Mouse (Mus musculus) limb, embryonic 14.5 days (tissue): ENCODE measurements around the gene Nme2. TPM values are rescaled to one million over a fixed set of nuclear protein-coding genes. Genes with fewer than 3 reads are reported as not detected.

Source experiments
- ATAC-seq: fragments of 200-750 bp; cut with Nextera tagmentation; 2 replicates; pipeline ENCODE4 v1.8.0; 2017; ENCODE audit warnings: low read depth, moderate number of reproducible peaks, moderate TSS enrichment; ENCODE audit not compliant: low FRiP score
- DNase-seq: peaks from one replicate; pipeline ENCODE4 v3.0.0-alpha.2; 2015; ENCODE audit warnings: low spot score
- H3K27ac ChIP-seq: fragments of 300-500 bp; sonication (generic); replicated peaks from 2 replicates; pipeline ENCODE4 v1.5.1; 2014; ENCODE audit warnings: low read depth, mild to moderate bottlenecking, low read length, moderate library complexity, mixed read lengths
- H3K27me3 ChIP-seq: fragments of 300-500 bp; sonication (generic); 2 replicates; pipeline ENCODE4 v1.6.1; 2014; ENCODE audit warnings: low read length, mixed read lengths; ENCODE audit not compliant: control insufficient read depth, insufficient read depth
- H3K36me3 ChIP-seq: fragments of 300-500 bp; sonication (generic); 2 replicates; pipeline ENCODE4 v1.6.1; 2014; ENCODE audit warnings: mild to moderate bottlenecking, low read length, moderate library complexity, mixed read lengths; ENCODE audit not compliant: control insufficient read depth, insufficient read depth
- H3K4me1 ChIP-seq: fragments of 300-500 bp; sonication (generic); 2 replicates; pipeline ENCODE4 v1.6.1; 2014; ENCODE audit warnings: antibody characterized with exemption, low read length, mixed read lengths; ENCODE audit not compliant: control insufficient read depth, insufficient read depth
- H3K4me2 ChIP-seq: fragments of 300-500 bp; sonication (generic); replicated peaks from 2 replicates; pipeline ENCODE4 v1.6.1; 2014; ENCODE audit warnings: low read depth, mild to moderate bottlenecking, low read length, moderate library complexity; ENCODE audit not compliant: severe bottlenecking
- H3K4me3 ChIP-seq: fragments of 300-500 bp; sonication (generic); replicated peaks from 2 replicates; pipeline ENCODE4 v1.5.1; 2014; ENCODE audit warnings: low read length
- H3K9ac ChIP-seq: fragments of 300-500 bp; sonication (generic); 2 replicates; pipeline ENCODE4 v1.6.1; 2014; ENCODE audit warnings: mild to moderate bottlenecking, low read depth, low read length, moderate library complexity; ENCODE audit not compliant: severe bottlenecking
- H3K9me3 ChIP-seq: fragments of 300-500 bp; sonication (generic); 2 replicates; pipeline ENCODE4 v1.6.1; 2016; ENCODE audit warnings: low read length; ENCODE audit not compliant: control insufficient read depth
- POLR2A ChIP-seq: fragments of 200-500 bp; IDR thresholded peaks from 2 replicates; pipeline ENCODE4 v1.8.0; 2012; ENCODE audit warnings: inconsistent platforms, mild to moderate bottlenecking, moderate library complexity, borderline replicate concordance; ENCODE audit not compliant: insufficient read depth, insufficient read length; ENCODE audit errors: extremely low read depth
- WGBS: fragments of 180-500 bp; shearing (Covaris S2); extraction: QIAGEN DNeasy Blood & Tissue Kit; methylation state at CpG from one replicate; pipeline ENCODE4 v1.1.7; 2014; 5-methylcytosine and 5-hydroxymethylcytosine counted together
- polyA plus RNA-seq, 2 experiments: library from polyadenylated mRNA; depleted of rRNA in 1 of 2; stranded (reverse) in 1 of 2; unstranded in 1 of 2; fragments of >200 nt; fragmentation: Nextera tagmentation in 1 of 2; extraction: Ambion mirVana in 1 of 2; gene quantifications; 2 replicates each; pipeline versions ENCODE4 v1.2.1 to v1.2.3; 2012 to 2014

The Nme2 gene
- polyA plus RNA-seq, 2 experiments = 389 to 434 TPM

DNA sequence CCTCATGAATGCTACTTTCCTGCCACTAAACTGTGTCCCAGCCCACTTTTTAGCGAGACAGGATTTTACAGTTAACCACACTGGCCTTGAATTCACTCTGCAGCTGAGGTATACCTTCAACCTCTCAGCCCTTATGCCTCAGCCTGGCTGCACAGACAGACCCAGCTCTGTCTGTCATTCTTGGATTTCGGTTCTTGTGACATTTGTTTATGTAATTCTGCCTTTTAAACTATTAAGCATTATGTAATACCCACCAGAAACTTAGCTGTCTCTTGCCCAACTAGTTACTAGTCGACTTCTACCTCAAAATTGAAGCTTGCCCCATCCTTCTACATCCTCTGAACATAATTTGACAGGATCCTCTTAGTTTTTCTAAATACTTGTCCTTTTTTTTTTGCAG, 48.2 kb downstream of the Nme2 start:
- no peaks in the 10 kb centered on the region for H3K4me1 ChIP-seq

DNA sequence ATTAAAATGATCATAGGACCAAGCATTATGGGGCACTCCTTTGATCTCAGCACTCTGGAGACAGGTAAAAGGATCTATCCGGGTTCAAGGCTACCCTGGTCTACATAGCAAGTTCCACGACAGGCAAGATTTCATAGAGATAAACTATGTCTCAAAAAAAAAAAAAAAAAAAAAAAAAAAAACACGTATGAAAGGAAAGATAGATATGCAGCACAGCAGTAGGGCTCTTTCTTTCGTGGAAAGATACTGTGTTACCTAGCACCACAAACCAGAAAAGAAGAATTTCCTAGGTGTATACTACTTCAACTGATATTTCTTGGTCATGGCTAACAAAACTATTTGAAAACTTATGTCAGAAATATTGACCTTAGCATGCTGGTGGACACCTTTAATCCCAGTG, 49.2 kb downstream of the Nme2 start:
- 95% methylated on average over 4 of the region's 4 CpGs for WGBS
- Histone ChIP-seq H3K4me1 (no peaks in the 10 kb centered on the region), H3K36me3 (peaks cover 69% of the 10 kb centered on the region), H3K27ac (no peak overlapping the region), H3K4me2 (no peak overlapping the region), H3K4me3 (no peak overlapping the region), H3K9me3 (no peaks in the 10 kb centered on the region), H3K27me3 (no peaks in the 10 kb centered on the region), H3K9ac (no peak overlapping the region)
- ATAC-seq (no peak), DNase-seq (no peak)
- no peak for TF ChIP-seq POLR2A

More for the DNA sequence above, 48.2 kb downstream of the Nme2 start:
- H3K36me3 ChIP-seq = peaks cover 78% of the 10 kb centered on the region
- WGBS = 84% methylated on average over 3 of the region's 3 CpGs
- no peak overlapping the region for H3K4me3 ChIP-seq
- H3K4me2 ChIP-seq = no peak overlapping the region
- DNase-seq (no peak), ATAC-seq (no peak)
- H3K9ac ChIP-seq = no peak overlapping the region
- H3K27me3 ChIP-seq = no peaks in the 10 kb centered on the region
- no peak for TF ChIP-seq POLR2A
- H3K9me3 ChIP-seq = no peaks in the 10 kb centered on the region
- H3K27ac ChIP-seq = no peak overlapping the region

Other genes starting within 250 kb of the Nme2 start
- gene Utp18, start 70.5 kb downstream of the Nme2 start, polyA plus RNA-seq (2012; rRNA removed) = 16.2 and 20.5 TPM in 2 replicates
- gene Utp18, start 70.5 kb downstream of the Nme2 start, polyA plus RNA-seq (2014; fragmentation: Nextera tagmentation; extraction: Ambion mirVana) = 29.7 and 30.7 TPM in 2 replicates
- 35.4 and 36.3 TPM in 2 replicates for gene Mbtd1, start 70.4 kb downstream of the Nme2 start, polyA plus RNA-seq (2012; rRNA removed)
- 23.8 and 27.3 TPM in 2 replicates for gene Mbtd1, start 70.4 kb downstream of the Nme2 start, polyA plus RNA-seq (2014; fragmentation: Nextera tagmentation; extraction: Ambion mirVana)
- gene Gm20390, start 12.0 kb upstream of the Nme2 start, polyA plus RNA-seq (2012; rRNA removed) = 55.1 and 122 TPM in 2 replicates
- gene Gm20390, start 12.0 kb upstream of the Nme2 start, polyA plus RNA-seq (2014; fragmentation: Nextera tagmentation; extraction: Ambion mirVana) = 345 and 365 TPM in 2 replicates
- 152 and 159 TPM in 2 replicates for gene Nme1, start 12.3 kb upstream of the Nme2 start, polyA plus RNA-seq (2012; rRNA removed)
- gene Nme1, start 12.3 kb upstream of the Nme2 start, polyA plus RNA-seq (2014; fragmentation: Nextera tagmentation; extraction: Ambion mirVana) = 144 and 151 TPM in 2 replicates
- gene Spag9, start 39.8 kb upstream of the Nme2 start, polyA plus RNA-seq (2012; rRNA removed) = 52.8 and 56.3 TPM in 2 replicates
- gene Spag9, start 39.8 kb upstream of the Nme2 start, polyA plus RNA-seq (2014; fragmentation: Nextera tagmentation; extraction: Ambion mirVana) = 64.6 and 75.4 TPM in 2 replicates